Mouse (Mus musculus): ENCODE measurements around the gene Ift43. TPM values are rescaled to one million over a fixed set of nuclear protein-coding genes. Genes with fewer than 3 reads are reported as not detected.

Gene Ift43
- polyA plus RNA-seq, 1 experiment from 2014 or later, result 61.0 TPM

DNA sequence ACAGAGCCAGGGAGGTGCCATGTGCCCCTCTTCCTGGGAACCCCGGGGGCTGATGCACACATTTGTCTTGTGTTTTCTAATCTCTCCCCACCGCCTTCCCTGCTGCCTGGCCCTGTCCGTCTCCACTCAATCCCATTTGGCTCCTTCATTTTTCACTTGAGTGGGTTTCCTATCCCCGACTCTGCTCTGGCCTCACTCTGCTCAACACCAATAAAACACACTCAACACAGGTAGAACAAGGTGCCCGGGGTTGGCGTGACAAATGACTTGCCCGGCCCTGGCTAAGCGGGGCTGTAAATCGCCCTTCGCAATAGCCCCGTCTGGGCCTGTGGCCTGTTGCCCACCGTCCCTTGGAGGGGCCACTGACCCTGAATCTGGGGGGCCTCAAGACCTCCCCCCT, 92.0 kb downstream of the Ift43 start:
- ATAC-seq, result no peak
- no peaks in the 10 kb centered on the region for H3K9me3 ChIP-seq (ENCODE audit: control insufficient read depth)
- no peak overlapping the region for H3K27ac ChIP-seq (ENCODE audit: low read depth, low read length)
- no peak overlapping the region for H3K4me2 ChIP-seq (replicated peaks; ENCODE audit: low read depth)
- H3K4me3 ChIP-seq (ENCODE audit: low read depth, low read length), result no peak overlapping the region
- no peak overlapping the region for H3K9ac ChIP-seq (ENCODE audit: low read depth, low read length)
- TF ChIP-seq CTCF (IDR thresholded peaks at IDR 0.05; ENCODE audit: low read depth), result no peak
- WGBS, result 86% methylated on average over 12 of the region's 12 CpGs
- no peaks in the 10 kb centered on the region for H3K4me1 ChIP-seq (replicated peaks; ENCODE audit: control insufficient read depth, insufficient read depth, low read length)
- no peaks in the 10 kb centered on the region for H3K36me3 ChIP-seq (ENCODE audit: control insufficient read depth, insufficient read depth)
- H3K27me3 ChIP-seq (replicated peaks; ENCODE audit: control insufficient read depth, insufficient read depth, low read length), result 0 out of 2 replicates have a peak, but pooled peaks cover 4% of the 10 kb centered on the region

- 0 out of 2 replicates have a peak, but pooled peaks cover 4% of the 10 kb centered on the region for H3K27me3 ChIP-seq (replicated peaks; ENCODE audit: control insufficient read depth, insufficient read depth, low read length)
- 27% methylated on average over 12 of the region's 12 CpGs for WGBS
- H3K4me3 ChIP-seq (ENCODE audit: low read depth, low read length), result no peak overlapping the region
- H3K36me3 ChIP-seq (ENCODE audit: control insufficient read depth, insufficient read depth), result no peaks in the 10 kb centered on the region
- no peak for ATAC-seq
- H3K9ac ChIP-seq (ENCODE audit: low read depth, low read length), result no peak overlapping the region
- H3K9me3 ChIP-seq (ENCODE audit: control insufficient read depth), result no peaks in the 10 kb centered on the region
- no peak overlapping the region for H3K27ac ChIP-seq (ENCODE audit: low read depth, low read length)
- no peaks in the 10 kb centered on the region for H3K4me1 ChIP-seq (replicated peaks; ENCODE audit: control insufficient read depth, insufficient read depth, low read length)
- H3K4me2 ChIP-seq (replicated peaks; ENCODE audit: low read depth), result no peak overlapping the region
- TF ChIP-seq CTCF (IDR thresholded peaks at IDR 0.05; ENCODE audit: low read depth), result no peak
These were observed 93.2 kb downstream of the Ift43 start for GRCm38 (mm10) chr12:86175476-86175942.

GRCm38 (mm10) chr12:86176675-86177339, 94.5 kb downstream of the Ift43 start:
- ATAC-seq, result no peak
- H3K27me3 ChIP-seq (replicated peaks; ENCODE audit: control insufficient read depth, insufficient read depth, low read length), result 0 out of 2 replicates have a peak, but pooled peaks cover 4% of the 10 kb centered on the region
- no peak for TF ChIP-seq CTCF (IDR thresholded peaks at IDR 0.05; ENCODE audit: low read depth)
- no peak overlapping the region for H3K9ac ChIP-seq (ENCODE audit: low read depth, low read length)
- H3K4me1 ChIP-seq (replicated peaks; ENCODE audit: control insufficient read depth, insufficient read depth, low read length), result no peaks in the 10 kb centered on the region
- no peaks in the 10 kb centered on the region for H3K36me3 ChIP-seq (ENCODE audit: control insufficient read depth, insufficient read depth)
- no peak overlapping the region for H3K4me2 ChIP-seq (replicated peaks; ENCODE audit: low read depth)
- H3K9me3 ChIP-seq (ENCODE audit: control insufficient read depth), result no peaks in the 10 kb centered on the region
- H3K4me3 ChIP-seq (ENCODE audit: low read depth, low read length), result no peak overlapping the region
- 81% methylated on average over 11 of the region's 11 CpGs for WGBS
- H3K27ac ChIP-seq (ENCODE audit: low read depth, low read length), result no peak overlapping the region

DNA sequence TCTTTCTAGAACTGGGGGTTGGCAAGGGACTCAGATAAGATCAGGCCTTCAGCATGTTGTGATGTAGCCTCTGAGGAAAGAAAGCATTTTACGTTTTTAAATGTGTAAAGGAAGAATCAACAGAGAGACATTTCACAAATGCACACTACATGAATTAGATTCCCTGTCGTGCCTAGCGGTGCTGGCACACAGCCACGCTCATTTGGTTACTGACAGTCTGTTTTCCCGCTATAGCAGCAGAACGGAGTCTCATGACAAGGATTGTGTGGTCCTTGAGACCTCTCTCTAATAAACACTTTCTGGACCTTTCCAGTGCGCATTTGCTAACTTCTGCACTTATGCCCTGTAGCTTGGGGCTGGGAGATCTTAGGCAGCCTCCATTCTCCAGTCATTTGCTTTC, 96.9 kb downstream of the Ift43 start:
- H3K27ac ChIP-seq (ENCODE audit: low read depth, low read length), result no peak overlapping the region
- WGBS, result 59% methylated on average over 7 of the region's 7 CpGs

GRCm38 (mm10) chr12:86181320-86181751, 99.0 kb downstream of the Ift43 start:
- ATAC-seq, result no peak
- H3K27me3 ChIP-seq (replicated peaks; ENCODE audit: control insufficient read depth, insufficient read depth, low read length), result no peaks in the 10 kb centered on the region
- no peak for TF ChIP-seq CTCF (IDR thresholded peaks at IDR 0.05; ENCODE audit: low read depth)
- no peak overlapping the region for H3K27ac ChIP-seq (ENCODE audit: low read depth, low read length)
- H3K4me1 ChIP-seq (replicated peaks; ENCODE audit: control insufficient read depth, insufficient read depth, low read length), result no peaks in the 10 kb centered on the region
- no peaks in the 10 kb centered on the region for H3K36me3 ChIP-seq (ENCODE audit: control insufficient read depth, insufficient read depth)
- no peak overlapping the region for H3K9ac ChIP-seq (ENCODE audit: low read depth, low read length)
- 34% methylated on average over 8 of the region's 8 CpGs for WGBS
- no peak overlapping the region for H3K4me3 ChIP-seq (ENCODE audit: low read depth, low read length)
- no peak overlapping the region for H3K4me2 ChIP-seq (replicated peaks; ENCODE audit: low read depth)
- no peaks in the 10 kb centered on the region for H3K9me3 ChIP-seq (ENCODE audit: control insufficient read depth)

More for the DNA sequence above, 96.9 kb downstream of the Ift43 start:
- no peaks in the 10 kb centered on the region for H3K4me1 ChIP-seq (replicated peaks; ENCODE audit: control insufficient read depth, insufficient read depth, low read length)
- TF ChIP-seq CTCF (IDR thresholded peaks at IDR 0.05; ENCODE audit: low read depth), result no peak
- ATAC-seq, result no peak
- 0 out of 2 replicates have a peak, but pooled peaks cover 4% of the 10 kb centered on the region for H3K27me3 ChIP-seq (replicated peaks; ENCODE audit: control insufficient read depth, insufficient read depth, low read length)
- no peak overlapping the region for H3K9ac ChIP-seq (ENCODE audit: low read depth, low read length)
- H3K36me3 ChIP-seq (ENCODE audit: control insufficient read depth, insufficient read depth), result no peaks in the 10 kb centered on the region
- H3K4me2 ChIP-seq (replicated peaks; ENCODE audit: low read depth), result no peak overlapping the region
- H3K9me3 ChIP-seq (ENCODE audit: control insufficient read depth), result no peaks in the 10 kb centered on the region
- H3K4me3 ChIP-seq (ENCODE audit: low read depth, low read length), result no peak overlapping the region

DNA sequence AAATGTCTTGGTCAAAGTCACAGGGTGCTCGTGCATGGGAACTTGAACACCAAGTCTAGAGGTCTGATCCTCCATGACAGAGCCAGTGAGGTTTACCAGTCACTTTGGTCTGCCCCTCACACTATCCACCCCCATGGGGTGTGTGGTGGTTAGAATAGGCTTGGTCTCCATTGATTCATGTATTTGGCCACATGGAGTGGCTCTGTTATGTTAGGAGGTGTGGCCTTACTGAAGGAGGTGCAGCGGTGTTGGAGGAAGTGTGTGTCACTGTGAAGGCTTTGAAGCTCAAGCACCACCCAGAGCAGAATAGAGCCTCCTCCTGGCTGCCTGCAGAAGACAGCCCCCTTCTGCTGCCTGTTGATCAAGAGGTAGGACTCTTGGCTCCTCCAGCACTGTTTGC, 99.5 kb downstream of the Ift43 start:
- Histone ChIP-seq H3K9me3 (ENCODE audit: control insufficient read depth) (no peaks in the 10 kb centered on the region), H3K36me3 (ENCODE audit: control insufficient read depth, insufficient read depth) (no peaks in the 10 kb centered on the region), H3K27ac (ENCODE audit: low read depth, low read length) (no peak overlapping the region), H3K4me1 (replicated peaks; ENCODE audit: control insufficient read depth, insufficient read depth, low read length) (no peaks in the 10 kb centered on the region), H3K4me3 (ENCODE audit: low read depth, low read length) (no peak overlapping the region), H3K27me3 (replicated peaks; ENCODE audit: control insufficient read depth, insufficient read depth, low read length) (no peaks in the 10 kb centered on the region), H3K9ac (ENCODE audit: low read depth, low read length) (no peak overlapping the region), H3K4me2 (replicated peaks; ENCODE audit: low read depth) (no peak overlapping the region)
- 52% methylated on average over 2 of the region's 2 CpGs for WGBS
- no peak for TF ChIP-seq CTCF (IDR thresholded peaks at IDR 0.05; ENCODE audit: low read depth)
- no peak for ATAC-seq
